Mouse (Mus musculus) c-Kit-positive CD71-negative TER-119-negative erythroid progenitor cells, embryonic 14.5 days (primary cell): Measurements from ENCODE around the gene Tmem251.

Experiments used
- DNase-seq: peaks from one replicate; pipeline ENCODE4 v3.0.0-alpha.2; 2013; ENCODE audit warnings: low read depth

Gene Tmem251

GRCm38 (mm10) chr12:102743589-102744574 is at the start of gene Tmem251, which contains the start of gene Moap1:
Gene Tmem251 (plus strand): TSS chr12:102743762.
Gene Moap1 (minus strand): TSS chr12:102743661.
- DNase-seq: peak; percentile 85

- no peak for DNase-seq
These were observed 48.0 kb upstream of the Tmem251 start for GRCm38 (mm10) chr12:102695369-102696239.

GRCm38 (mm10) chr12:102696635-102697354 is 46.8 kb upstream of the Tmem251 start:
- DNase-seq: no peak

DNA sequence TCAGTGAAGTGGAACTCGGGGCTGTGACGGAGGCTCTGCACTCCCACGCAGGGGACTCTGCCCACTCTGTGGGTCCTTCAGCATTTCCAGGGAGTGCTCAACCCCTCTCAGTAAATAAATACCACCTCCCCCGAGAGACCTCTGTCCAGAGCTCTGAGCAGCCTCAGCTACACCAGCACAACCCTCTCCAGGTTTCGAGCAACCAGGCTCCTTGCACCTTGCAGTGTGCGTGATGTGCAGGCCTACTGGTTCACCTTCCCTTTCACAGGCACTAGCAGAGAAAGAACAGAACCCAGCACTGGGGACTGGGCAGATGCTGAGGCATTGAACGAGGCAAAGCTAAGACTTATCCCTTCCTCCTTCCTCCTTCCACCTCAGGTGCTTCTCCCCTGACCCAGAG is 46.2 kb upstream of the Tmem251 start:
- DNase-seq: no peak

DNA sequence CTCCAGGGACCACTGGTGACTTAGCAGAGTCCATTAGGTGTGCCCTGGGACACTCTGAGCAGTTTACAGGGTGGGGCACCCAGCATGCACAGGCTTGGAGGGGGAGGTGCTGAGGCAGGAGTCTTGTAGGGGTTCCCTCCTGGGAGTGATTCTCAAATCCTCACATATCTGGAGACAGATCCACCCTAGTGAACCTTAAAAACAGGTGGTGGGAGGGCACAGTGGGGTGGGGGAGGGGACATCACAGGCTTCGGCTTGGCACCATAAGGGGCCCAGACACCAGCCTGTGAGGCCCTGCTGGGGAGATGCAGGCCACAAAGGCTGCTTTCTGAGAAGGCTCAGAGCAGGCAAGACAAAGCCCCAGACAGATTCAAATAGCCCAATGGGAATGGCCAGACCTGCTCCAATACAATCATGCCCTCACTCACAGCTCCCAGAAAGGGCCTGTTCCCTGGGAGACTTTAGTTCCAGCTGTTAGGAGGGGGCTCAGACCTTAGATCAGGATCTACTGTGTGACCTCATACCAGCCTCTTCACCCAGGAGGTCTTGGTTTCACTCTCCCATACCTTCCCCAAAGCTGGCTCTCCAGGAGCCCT is 45.4 kb upstream of the Tmem251 start:
- DNase-seq: no peak

GRCm38 (mm10) chr12:102699156-102699555 is 44.4 kb upstream of the Tmem251 start:
- DNase-seq: no peak

DNA sequence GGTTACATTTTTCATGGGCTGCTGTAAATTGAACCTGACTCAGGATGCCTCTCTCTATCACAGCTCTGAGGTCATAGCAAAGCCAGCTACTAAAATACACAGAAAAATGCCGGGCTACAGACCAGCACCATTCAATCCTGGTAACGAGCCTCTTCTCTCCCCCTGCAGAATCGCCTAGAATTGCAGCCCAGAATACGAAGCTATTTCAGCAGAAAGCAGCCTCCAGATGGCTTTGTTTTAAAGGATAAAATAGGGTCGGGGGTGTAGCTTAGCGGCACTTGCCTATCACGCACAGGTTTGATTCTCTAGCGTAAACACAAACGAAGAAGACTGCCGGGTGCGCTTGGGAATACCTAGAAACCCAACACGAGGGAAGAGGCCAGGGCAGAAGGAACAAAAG is 43.1 kb upstream of the Tmem251 start:
- no peak for DNase-seq

DNA sequence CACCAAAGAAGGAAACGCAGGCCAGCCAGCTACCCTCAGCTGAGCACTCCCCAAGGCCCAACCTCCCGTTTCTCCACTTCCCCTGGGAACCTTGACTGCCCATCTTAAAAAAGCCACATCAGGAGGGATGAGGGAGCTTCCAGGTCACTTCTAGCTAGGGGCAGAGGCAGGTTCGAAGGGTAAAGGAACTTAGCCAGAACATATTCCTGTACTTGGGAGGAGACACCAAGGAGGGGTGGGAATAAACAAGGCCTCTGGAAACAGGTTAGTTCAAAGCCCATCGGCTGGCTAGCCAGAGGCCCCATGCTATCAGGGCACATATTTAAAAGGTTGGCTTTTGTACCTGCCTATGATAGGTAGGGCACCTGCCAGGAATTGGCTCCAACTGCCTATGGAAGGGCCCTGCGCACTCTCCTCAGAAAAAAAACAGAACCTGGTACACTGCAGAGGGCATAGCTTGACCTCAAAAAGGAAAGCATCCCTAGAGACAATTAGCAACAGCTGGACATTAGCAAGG is 41.8 kb upstream of the Tmem251 start:
- no peak for DNase-seq

DNA sequence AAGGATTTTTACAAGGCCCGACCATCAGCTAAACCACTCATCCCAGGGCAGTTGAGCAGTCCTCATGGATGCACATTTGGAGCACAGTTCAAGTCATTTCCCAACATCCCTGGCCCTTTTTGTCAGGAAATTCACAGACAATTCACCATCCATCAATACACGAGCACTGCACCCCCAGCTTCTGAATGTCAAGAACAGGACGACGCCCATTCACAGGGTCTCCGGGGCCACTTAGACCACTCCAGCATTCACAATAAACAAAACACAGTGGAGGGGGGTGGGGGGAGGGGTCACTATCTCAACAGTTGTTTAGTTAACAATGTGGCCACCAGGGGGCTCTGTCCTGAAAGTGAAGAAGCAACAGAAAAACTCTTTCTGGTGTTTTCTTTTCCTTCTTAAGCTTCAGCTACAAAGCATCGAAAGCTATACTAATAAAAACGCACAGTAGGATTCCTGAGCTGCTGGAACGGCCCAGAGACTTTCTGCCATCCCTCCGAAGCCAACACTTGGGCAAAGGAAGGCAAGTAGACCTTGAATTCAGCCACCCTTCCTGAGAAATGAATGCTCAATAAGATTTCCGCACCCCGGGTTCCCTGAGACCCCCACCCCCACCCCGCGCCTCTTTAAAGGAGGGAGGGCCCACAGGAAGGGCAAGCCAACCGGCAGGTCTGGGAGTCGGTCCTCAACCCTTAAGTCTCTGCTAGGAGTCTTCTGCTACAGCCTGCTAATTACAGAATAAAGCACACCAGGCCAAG is 41.0 kb upstream of the Tmem251 start:
- DNase-seq: peak; percentile 86

- no peak for DNase-seq
These were observed 40.5 kb upstream of the Tmem251 start for GRCm38 (mm10) chr12:102703111-102703412.

DNA sequence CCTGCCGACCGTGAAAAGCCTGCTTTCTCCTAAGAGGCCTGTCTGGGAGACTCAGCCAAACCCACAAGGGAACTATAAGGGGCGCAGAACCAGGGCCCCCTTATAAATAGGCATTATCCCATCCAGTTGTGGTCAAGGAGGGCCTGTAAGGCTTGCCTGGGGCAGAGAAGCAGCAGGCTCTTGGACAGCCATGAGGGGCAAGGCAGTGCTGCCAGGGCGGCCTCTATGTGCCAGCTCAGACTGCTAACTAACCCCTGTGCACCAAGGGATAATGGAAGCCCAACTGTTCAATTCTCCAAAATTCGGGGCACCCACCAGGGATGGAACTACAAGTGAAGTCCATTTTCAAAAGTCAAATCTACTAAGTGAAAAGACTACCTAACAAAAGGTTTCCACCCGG is 40.1 kb upstream of the Tmem251 start:
- no peak for DNase-seq

GRCm38 (mm10) chr12:102703921-102704408 is 39.6 kb upstream of the Tmem251 start:
- DNase-seq: no peak

DNA sequence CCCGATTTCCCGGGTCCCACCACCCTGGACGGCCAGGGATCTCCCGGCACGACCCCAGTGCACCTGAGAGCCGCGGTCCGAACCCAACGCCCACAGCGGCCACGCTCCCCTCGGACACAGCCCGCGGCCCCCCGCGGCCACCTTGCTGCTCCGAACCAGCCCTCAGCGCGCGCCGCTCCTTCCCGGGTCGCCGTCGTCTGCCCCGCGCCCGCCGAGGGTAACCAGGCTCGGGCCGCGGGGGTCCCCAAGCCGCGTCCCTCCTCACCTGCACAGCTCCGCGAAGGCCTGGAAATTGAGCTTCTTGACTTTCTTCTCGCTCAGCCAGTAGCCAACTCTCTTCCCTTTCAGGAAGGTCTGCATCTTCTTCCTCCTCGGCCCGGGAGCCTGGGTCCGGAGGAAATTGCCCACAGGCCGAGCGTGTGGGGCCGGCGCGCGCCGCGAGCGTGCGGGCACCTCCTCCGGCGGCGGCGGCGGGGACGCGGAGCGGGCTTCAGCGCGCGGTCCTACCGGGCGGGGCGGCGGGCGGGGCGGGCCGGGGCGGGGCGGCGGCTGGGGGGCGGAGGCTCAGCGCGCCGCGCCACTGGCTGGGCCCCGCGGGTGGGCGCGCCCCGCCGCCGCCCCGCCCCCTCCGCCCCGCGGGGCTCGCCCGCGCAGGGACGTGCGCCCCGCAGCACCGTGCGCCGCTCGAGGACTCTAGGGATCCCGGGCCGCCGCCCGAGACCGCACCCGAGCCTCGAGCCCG is 38.9 kb upstream of the Tmem251 start, which contains the start of gene Itpk1:
Gene Itpk1 (minus strand): TSS at position 474 of the 742 bp plus-strand sequence.
- no peak for DNase-seq

- peak; percentile 78 for DNase-seq
These were observed 38.2 kb upstream of the Tmem251 start for GRCm38 (mm10) chr12:102705216-102705871.

DNA sequence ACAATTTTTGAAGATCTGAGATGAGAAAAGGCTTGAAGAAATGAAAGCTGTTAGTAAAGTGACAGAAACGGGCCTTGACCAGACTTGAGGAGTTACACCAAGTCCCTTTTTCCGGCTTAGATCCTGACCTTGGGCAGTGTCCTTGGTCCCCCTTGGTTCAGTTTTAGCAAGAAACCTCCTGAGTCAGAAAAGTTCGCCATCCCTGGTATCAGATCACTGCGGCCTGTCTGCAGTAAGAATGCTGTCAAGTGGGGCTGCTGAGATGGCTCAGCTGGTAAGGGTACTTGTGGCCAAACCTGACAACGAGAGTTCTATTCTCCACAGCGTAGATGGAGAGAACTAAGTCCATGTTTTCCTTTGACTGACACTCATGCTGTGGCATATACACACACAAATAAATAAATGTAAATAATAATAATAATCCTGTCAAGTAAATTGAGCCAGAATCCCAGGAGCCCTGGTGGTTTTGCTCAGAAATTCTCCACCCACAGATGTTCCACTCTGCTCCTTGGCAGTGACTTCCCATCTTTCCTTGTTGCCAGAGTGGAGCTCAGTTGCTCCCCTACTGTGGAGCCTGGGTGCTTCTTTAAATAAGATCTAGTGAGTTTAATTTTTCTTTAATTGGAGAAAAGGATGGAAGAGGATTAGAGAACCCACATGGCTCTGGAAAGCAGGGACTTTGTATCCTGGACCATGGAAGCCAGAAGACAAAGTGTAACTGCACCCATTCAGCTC is 37.5 kb upstream of the Tmem251 start:
- DNase-seq: no peak

DNA sequence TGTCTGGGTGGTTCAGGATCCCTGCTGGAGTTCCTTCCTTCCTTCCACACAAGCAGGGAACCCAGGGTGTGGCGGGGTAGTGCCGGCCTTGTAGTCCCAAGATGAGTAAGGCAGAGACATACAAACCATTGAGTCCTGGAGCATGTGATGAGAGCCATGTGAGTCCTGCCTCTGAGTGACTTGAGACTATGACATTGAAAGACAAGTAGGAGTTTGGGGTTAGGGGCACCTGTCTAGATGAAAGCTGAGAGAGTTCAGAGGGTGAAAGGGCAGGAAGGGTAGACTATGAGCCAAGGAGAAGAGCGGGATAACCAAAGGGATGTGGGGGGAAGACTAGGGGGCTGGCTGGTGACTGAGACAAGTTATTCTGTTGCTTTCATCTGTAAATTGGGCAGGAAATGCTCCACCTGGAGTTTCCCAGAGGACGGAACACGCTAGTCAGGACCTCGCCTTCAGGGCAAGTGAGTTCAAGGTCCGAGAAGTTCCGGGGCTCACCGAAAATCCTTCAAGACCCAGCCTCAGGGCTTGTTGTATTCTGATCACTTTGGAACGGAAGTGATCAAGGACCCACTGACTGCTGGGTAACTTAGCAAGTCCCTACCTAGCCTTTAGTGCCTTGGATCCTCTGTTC is 36.6 kb upstream of the Tmem251 start:
- no peak for DNase-seq

GRCm38 (mm10) chr12:102708220-102708619 is 35.3 kb upstream of the Tmem251 start:
- DNase-seq: no peak

- no peak for DNase-seq
These were observed 33.7 kb upstream of the Tmem251 start for GRCm38 (mm10) chr12:102709896-102710295.
